Mouse (Mus musculus): ENCODE results near the gene Edaradd. TPM values are rescaled to one million over a fixed set of nuclear protein-coding genes. Genes with fewer than 3 reads are reported as not detected.

The Edaradd gene
- 0.53 and 0.55 TPM in 2 replicates for polyA plus RNA-seq (2012; rRNA removed)

GRCm38 (mm10) chr13:12519955-12520584 is at the start of gene Edaradd:
Edaradd (minus strand) TSS chr13:12520438.
- peak; percentile 68 for DNase-seq
- H3K36me3 ChIP-seq (ENCODE audit: control insufficient read depth, insufficient read depth, low read length), result no peaks in the 10 kb centered on the region
- no peaks in the 10 kb centered on the region for H3K4me1 ChIP-seq (ENCODE audit: control insufficient read depth, insufficient read depth, low read length)
- H3K27ac ChIP-seq (ENCODE audit: insufficient read depth, low read depth, low read length), result no peak within 1 kb of the TSS
- peak; percentile 42 for TF ChIP-seq CTCF (conservative IDR thresholded peaks at IDR 0.05; ENCODE audit: insufficient read depth, insufficient read length, low read depth, low read length)
- no peak for TF ChIP-seq POLR2A (IDR thresholded peaks at IDR 0.05; ENCODE audit: low read depth, low read length)
- no peaks in the 10 kb centered on the region for H3K27me3 ChIP-seq (replicated peaks; ENCODE audit: control insufficient read depth, insufficient read depth, low read length)
- 1% methylated on average over 35 of the region's 35 CpGs for WGBS
- H3K4me3 ChIP-seq (ENCODE audit: insufficient read depth, low read depth, low read length), result peak within 1 kb of the TSS; percentile 65

GRCm38 (mm10) chr13:12569741-12570140 is 49.5 kb upstream of the Edaradd start:
- Histone ChIP-seq H3K36me3 (ENCODE audit: control insufficient read depth, insufficient read depth, low read length) (no peaks in the 10 kb centered on the region), H3K27me3 (replicated peaks; ENCODE audit: control insufficient read depth, insufficient read depth, low read length) (no peaks in the 10 kb centered on the region), H3K4me1 (ENCODE audit: control insufficient read depth, insufficient read depth, low read length) (no peaks in the 10 kb centered on the region; the same call in 1 of the 2 replicates), H3K4me3 (ENCODE audit: insufficient read depth, low read depth, low read length) (no peak overlapping the region), H3K27ac (ENCODE audit: insufficient read depth, low read depth, low read length) (no peak overlapping the region)
- TF ChIP-seq CTCF (conservative IDR thresholded peaks at IDR 0.05; ENCODE audit: insufficient read depth, insufficient read length, low read depth, low read length), result no peak
- no peak for TF ChIP-seq POLR2A (IDR thresholded peaks at IDR 0.05; ENCODE audit: low read depth, low read length)
- DNase-seq, result no peak
- 79% methylated on average over 7 of the region's 7 CpGs for WGBS

GRCm38 (mm10) chr13:12568597-12569469 is 48.6 kb upstream of the Edaradd start:
- 82% methylated on average over 9 of the region's 9 CpGs for WGBS
- H3K4me1 ChIP-seq (ENCODE audit: control insufficient read depth, insufficient read depth, low read length), result no peaks in the 10 kb centered on the region; the same call in 1 of the 2 replicates
- no peak overlapping the region for H3K4me3 ChIP-seq (ENCODE audit: insufficient read depth, low read depth, low read length)
- no peak for DNase-seq
- no peaks in the 10 kb centered on the region for H3K36me3 ChIP-seq (ENCODE audit: control insufficient read depth, insufficient read depth, low read length)
- H3K27me3 ChIP-seq (replicated peaks; ENCODE audit: control insufficient read depth, insufficient read depth, low read length), result no peaks in the 10 kb centered on the region
- H3K27ac ChIP-seq (ENCODE audit: insufficient read depth, low read depth, low read length), result no peak overlapping the region
- TF ChIP-seq POLR2A (IDR thresholded peaks at IDR 0.05; ENCODE audit: low read depth, low read length), result no peak

DNA sequence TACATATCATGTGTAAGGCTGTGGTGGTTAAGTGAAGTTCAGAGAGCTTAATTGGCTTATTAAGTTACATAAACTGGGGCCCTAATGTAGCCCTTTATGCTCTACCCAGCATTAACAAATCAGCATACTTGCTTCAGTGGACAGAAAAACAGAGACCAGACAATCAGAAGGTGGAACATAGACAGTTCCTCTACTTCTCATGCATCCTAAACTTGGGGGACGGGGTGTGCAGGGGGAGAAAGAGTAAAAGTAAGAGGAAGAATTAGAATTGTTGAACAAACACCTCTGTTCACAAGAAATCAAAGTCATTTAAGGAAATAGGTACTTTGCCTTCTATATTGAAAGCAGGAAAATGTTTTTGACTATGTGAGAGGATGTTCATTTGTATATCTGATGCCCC is 47.7 kb upstream of the Edaradd start:
- no peaks in the 10 kb centered on the region for H3K27me3 ChIP-seq (replicated peaks; ENCODE audit: control insufficient read depth, insufficient read depth, low read length)
- H3K4me3 ChIP-seq (ENCODE audit: insufficient read depth, low read depth, low read length), result no peak overlapping the region
- H3K36me3 ChIP-seq (ENCODE audit: control insufficient read depth, insufficient read depth, low read length), result no peaks in the 10 kb centered on the region
- no peak for TF ChIP-seq CTCF (conservative IDR thresholded peaks at IDR 0.05; ENCODE audit: insufficient read depth, insufficient read length, low read depth, low read length)
- no peak for TF ChIP-seq POLR2A (IDR thresholded peaks at IDR 0.05; ENCODE audit: low read depth, low read length)
- no peak for DNase-seq
- H3K27ac ChIP-seq (ENCODE audit: insufficient read depth, low read depth, low read length), result no peak overlapping the region
- no peaks in the 10 kb centered on the region; the same call in 1 of the 2 replicates for H3K4me1 ChIP-seq (ENCODE audit: control insufficient read depth, insufficient read depth, low read length)
- 90% methylated on average over 1 of the region's 1 CpGs for WGBS

GRCm38 (mm10) chr13:12565621-12566390 is 45.6 kb upstream of the Edaradd start, which contains the start of gene Ero1lb:
Ero1lb (plus strand) TSS chr13:12565874.
- peak within 1 kb of the TSS; percentile 51; the same call in 1 of the 2 replicates for H3K27ac ChIP-seq (ENCODE audit: insufficient read depth, low read depth, low read length)

DNA sequence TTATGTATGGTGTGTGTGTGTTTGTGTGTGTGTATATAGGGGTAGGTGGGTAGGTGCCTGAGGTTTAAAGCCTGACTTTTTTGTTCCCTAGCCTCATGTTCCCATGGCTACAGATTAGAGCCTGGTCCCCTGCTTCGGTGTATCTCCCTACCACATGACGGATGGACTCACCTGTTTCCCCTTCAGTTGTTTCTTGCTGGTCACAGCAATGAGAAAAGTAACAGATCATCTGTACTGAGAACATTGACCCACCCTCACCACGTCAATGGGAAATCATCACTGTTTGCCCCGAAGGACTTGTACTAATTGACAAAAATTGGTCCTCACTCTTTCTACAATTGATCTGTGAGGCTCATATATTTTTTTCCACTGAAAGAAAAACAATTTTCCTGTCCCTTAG is 42.0 kb upstream of the Edaradd start:
- no peaks in the 10 kb centered on the region for H3K27me3 ChIP-seq (replicated peaks; ENCODE audit: control insufficient read depth, insufficient read depth, low read length)
- no peaks in the 10 kb centered on the region for H3K36me3 ChIP-seq (ENCODE audit: control insufficient read depth, insufficient read depth, low read length)
- H3K4me3 ChIP-seq (ENCODE audit: insufficient read depth, low read depth, low read length), result no peak overlapping the region
- no peaks in the 10 kb centered on the region; the same call in 1 of the 2 replicates for H3K4me1 ChIP-seq (ENCODE audit: control insufficient read depth, insufficient read depth, low read length)
- WGBS, result 87% methylated on average over 4 of the region's 4 CpGs
- H3K27ac ChIP-seq (ENCODE audit: insufficient read depth, low read depth, low read length), result no peak overlapping the region
- no peak for TF ChIP-seq CTCF (conservative IDR thresholded peaks at IDR 0.05; ENCODE audit: insufficient read depth, insufficient read length, low read depth, low read length)
- TF ChIP-seq POLR2A (IDR thresholded peaks at IDR 0.05; ENCODE audit: low read depth, low read length), result no peak
- no peak for DNase-seq

More at GRCm38 (mm10) chr13:12565621-12566390, 45.6 kb upstream of the Edaradd start, which contains the start of gene Ero1lb:
- Histone ChIP-seq H3K4me3 (ENCODE audit: insufficient read depth, low read depth, low read length) (peak within 1 kb of the TSS; percentile 91), H3K36me3 (ENCODE audit: control insufficient read depth, insufficient read depth, low read length) (no peaks in the 10 kb centered on the region), H3K27me3 (replicated peaks; ENCODE audit: control insufficient read depth, insufficient read depth, low read length) (no peaks in the 10 kb centered on the region), H3K4me1 (ENCODE audit: control insufficient read depth, insufficient read depth, low read length) (no peaks in the 10 kb centered on the region; the same call in 1 of the 2 replicates)
- peak; percentile 99 for DNase-seq
- TF ChIP-seq CTCF (conservative IDR thresholded peaks at IDR 0.05; ENCODE audit: insufficient read depth, insufficient read length, low read depth, low read length), result no peak
- TF ChIP-seq POLR2A (IDR thresholded peaks at IDR 0.05; ENCODE audit: low read depth, low read length), result no peak
- WGBS, result under 1% methylated on average over 73 of the region's 73 CpGs

Data from kidney, adult 2 months (tissue).